Mouse (Mus musculus) kidney, postnatal 14 days (tissue): ENCODE measurements around the gene Gm37240.
"Not testable (repeated sequence)": the region's sequence is repeated elsewhere in the genome, so short reads cannot be mapped to it uniquely, and the experiment has no call there.

Source experiments
- DNase-seq: peaks from one replicate; pipeline ENCODE4 v3.0.0; 2022; ENCODE audit warnings: mixed read lengths

Gm37240 gene

DNA sequence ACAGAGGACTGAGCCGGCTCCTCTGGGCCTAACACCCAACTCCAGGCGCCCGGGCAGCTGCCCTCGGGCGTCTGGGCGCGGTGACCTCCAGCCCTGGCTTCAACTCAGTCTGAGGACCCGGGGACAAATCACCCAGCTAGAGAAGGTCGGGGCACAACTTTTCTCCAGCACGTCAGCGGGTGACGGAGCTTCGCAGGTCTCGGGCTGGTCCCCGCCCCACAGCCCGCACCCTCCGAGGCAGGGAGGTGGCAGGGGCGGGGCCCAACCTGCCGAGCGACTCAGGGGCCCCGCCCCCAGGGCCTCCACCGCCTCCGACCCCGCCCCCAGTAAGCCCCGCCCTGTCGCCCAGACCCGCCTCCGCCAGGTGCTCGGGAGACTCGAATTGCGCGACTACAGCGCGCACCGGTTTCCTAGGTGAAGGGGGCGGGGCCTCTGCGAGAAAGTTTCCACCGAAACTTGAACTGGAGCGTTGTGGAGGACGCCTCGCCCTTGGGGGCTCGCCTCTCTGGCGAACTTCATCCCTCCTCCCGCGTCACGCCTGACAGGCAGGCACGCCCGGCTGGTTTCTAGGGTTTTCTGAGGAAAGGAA, at the start of gene Gm37240, which contains the start of gene Glt28d2:
Gene Gm37240, minus strand, starts transcription at position 280 of the 589 bp plus-strand sequence.
Gene Glt28d2, minus strand, starts transcription at position 278 of the 589 bp plus-strand sequence.
- DNase-seq: peak; percentile 96

DNA sequence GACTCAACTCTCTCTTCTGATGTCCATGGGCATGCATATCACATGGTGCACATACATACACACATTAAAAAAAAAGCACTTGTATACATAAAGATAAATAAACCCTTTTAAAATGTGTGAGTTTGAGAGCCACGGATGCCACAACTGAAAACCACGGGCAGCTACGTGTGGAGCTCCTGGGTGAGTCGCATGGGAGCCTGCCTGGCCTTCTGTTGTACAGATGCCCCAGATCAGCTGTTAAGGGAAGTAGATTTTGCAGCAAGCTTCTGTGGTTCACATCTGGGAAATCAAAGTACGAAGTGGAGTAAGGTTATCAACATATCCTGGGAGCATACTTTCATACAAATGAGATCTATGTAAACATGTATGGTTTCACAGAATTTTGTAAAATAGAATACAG, 46.3 kb upstream of the Gm37240 start:
- no peak for DNase-seq

DNA sequence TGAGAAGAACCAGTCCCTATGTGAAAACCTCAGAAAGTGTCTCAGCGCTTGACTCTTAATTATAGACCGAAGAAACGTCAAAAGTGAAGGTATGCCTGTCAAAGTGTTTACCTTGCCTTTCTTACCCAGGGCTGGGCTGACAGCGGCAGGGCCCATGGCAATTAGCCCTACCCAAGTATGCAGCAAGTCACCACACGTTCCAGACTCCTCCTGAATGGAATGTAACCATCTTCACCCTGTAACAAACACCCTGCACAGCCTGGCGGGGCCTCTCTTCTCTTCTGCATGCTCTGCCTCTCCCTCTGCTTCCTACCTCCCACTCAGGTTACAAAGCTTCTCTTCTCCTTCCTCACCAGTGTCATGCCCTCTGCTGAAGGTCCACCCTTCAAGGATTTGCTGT, 44.5 kb upstream of the Gm37240 start:
- DNase-seq: no peak

DNA sequence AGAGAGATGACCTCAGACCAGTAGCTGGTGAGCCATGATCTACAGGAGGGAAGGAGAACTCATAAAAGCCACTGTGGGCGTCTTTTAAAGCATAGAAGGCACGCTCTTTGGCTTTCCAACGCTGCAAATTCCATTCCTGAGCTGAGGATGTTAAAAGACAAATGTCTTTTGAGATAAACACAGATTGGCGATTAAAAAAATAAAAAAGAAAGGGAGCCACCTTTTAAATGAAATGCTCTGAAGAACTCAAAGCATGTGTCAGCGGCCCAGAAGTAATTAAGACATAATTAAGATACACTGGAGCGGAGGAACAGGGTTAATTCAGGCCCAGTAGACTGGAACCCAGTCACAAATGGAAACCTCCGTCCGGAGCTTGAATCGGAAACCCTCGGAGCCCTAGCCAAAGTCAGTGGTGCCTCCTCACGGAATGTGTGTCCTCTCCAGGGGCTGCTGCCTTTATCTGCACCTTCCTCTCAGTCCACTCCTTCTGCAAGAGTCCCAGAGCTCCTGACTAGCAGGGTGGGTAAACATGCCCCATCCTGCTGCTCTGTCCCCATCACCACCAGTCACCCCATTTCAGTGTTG, 43.4 kb upstream of the Gm37240 start:
- no peak for DNase-seq

DNA sequence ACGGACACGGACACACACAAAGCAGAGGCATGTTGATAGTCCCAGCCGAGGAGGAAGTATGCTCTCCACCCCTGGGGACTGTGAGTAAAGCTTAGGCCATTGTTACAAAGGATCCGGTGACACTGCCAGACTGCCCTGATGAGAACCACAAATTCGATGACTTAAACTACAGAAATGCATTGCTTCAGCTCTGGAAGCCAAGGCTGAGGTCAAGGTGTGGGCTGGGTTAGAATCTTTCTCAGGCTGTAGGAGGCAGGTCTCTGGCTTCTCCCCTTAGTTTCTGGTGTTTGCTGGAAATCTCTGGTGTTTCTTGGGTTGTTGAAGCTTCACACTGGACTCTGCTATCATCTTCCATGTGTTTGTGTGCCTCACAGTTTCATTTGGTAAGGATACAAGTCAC, 42.4 kb upstream of the Gm37240 start:
- no peak for DNase-seq

DNA sequence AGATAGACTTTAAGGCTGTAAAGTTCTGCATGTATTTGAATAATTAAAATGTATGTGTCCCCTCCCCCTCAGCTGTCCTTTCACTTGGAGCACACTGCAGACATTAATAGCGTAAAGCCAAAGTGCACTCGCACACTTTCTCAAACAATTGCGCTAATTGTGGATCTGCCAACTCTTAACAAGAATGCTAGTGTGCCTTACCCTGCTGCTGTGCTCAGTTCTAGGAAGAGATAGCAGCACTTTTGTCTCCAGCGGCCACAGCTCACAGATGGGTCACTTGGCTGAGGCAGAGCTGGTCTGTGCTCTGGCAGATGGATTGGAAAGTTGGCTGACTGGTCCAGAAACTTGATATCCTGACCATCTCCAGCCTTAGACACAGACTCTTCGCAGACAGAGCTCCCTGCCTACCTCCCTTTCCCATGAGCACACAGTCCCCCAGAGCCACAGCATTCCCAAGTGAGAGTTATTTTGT, 40.9 kb upstream of the Gm37240 start:
- no peak for DNase-seq

DNA sequence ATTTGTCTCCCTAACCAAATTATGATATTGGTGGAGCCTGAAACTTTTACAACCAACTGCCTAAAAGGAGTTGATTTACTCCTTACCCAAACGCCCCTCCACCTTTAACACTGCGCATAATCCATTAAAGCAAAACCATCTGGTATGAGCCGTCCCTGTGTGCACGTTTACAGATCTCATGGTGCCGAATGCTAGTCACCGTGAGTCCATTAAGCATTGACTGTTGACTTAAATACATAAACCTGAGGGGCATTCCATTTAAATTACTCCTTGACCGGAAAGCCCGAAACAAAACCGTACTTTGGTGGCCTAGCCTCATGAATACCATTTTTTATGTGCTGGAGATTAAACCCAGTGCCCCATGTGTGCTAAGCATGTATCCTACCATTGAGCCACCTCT, 40.0 kb upstream of the Gm37240 start:
- no peak for DNase-seq

DNA sequence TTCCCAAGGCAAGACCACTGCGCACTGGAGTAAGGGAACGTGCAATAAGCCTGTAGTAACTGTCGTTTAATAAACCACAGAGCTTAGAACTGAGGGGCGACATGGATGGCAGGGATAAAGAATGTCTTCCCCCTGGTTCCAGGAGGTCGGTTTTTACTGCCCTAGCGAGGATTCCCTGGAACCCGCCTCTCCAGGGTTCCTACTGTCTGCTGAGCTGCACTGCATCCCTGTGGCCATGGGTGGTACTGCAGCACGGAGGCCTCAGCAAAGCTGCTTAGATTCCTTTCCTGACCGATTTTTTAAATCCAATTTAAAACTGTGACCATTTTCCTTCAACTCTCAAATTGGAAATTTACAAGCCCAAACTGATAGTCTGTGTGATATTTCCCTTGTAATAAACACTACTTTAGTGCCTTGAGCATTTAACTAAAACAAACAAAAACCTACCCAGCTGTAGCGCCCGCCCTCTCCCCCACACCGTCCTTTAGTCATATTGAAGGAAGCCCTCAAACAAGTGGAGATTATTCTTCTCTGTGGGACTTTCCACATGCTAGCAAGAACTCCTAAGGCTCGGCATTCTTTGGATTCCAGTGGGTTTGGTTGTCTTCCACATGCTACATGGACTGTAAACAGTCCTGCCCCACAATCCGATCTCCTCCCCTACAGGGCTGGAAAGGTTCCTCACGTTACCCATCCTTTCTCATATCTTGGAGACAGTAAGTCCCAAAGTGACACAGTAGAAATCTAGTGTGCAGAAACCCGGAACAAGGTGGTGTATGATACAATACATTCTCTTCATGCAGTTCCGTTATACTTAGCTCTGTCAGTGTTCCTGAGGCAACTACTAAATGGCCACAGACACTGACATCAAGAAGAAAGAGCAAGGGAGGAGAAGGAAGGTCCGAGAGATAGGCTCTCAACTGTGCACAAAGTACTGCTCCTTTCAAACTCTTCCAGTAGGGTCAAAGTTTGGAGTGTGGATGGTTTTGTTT, 36.9 kb upstream of the Gm37240 start:
- peak; percentile 84 for DNase-seq

DNA sequence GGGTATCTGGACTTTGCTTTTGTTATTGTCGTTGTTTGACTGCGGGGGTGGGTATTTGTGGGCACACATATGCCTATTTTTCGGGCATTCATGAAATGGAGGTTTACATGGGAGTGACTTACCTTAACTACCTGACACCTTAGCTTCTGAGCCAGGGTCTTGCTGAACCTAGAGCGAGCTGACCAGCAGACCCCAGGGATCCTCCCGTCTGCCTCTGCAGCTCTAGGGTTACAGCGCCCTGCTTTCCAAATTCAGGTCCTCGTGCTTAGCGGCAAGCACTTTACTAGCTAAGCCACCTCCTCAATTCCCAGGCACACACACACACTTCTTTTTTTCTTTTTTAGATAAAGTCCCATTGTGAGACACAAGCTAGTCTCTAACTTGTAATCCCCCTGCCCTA, 36.0 kb upstream of the Gm37240 start:
- no peak for DNase-seq

- DNase-seq: peak; percentile 84
These were observed 35.0 kb upstream of the Gm37240 start for GRCm38 (mm10) chr3:85922331-85922730.

GRCm38 (mm10) chr3:85920671-85921070, 33.4 kb upstream of the Gm37240 start:
- DNase-seq: not testable (repeated sequence)

GRCm38 (mm10) chr3:85917600-85917999, 30.3 kb upstream of the Gm37240 start:
- peak; percentile 47 for DNase-seq

- no peak for DNase-seq
These were observed 27.5 kb upstream of the Gm37240 start for GRCm38 (mm10) chr3:85914806-85915205.

- no peak for DNase-seq
These were observed 19.8 kb upstream of the Gm37240 start for GRCm38 (mm10) chr3:85907136-85907535.

- DNase-seq: peak; percentile 23
These were observed 17.1 kb upstream of the Gm37240 start for GRCm38 (mm10) chr3:85904371-85904770.

DNA sequence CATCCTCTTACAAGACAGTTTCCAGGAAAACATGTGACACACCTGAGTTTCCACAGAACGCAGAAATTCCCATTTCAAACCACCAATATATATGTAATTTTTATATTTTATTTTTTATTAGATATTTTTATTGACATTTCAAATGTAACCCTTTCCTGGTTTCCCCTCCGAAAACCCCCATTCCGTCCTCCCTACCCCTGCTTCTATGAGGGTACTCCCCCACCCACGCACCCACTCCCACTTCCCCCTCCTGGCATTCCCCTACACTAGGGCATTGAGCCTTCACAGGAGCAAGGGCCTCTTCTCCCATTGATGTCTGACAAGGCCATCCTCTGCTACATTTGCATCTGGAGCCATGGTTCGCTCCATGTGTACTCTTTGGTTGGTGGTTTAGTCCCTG, 7.7 kb upstream of the Gm37240 start:
- DNase-seq: no peak

GRCm38 (mm10) chr3:85891571-85891970, 4.3 kb upstream of the Gm37240 start:
- DNase-seq: no peak

DNA sequence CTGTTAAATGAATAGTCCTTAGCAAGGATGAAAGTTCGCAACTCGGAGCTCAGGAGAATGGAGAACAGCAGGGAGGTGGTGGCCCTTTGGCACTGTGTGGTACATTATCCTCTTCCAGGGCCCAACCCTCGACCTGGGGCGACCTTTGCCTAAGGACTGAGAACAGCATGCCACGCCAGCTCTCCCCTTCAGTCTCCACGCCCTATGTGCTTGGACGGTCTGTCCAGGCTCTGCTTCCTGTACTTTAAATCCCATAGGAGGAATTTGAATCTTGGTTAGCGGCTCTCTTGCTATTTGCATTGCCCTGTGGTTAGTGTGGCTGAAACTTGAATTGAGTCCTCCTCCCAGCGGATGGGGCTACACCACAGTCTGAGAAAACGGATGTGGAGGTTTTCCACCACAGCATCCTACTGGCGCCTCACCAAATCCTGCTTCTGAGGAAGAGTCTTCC, 928 bp upstream of the Gm37240 start:
- peak; percentile 65 for DNase-seq

DNA sequence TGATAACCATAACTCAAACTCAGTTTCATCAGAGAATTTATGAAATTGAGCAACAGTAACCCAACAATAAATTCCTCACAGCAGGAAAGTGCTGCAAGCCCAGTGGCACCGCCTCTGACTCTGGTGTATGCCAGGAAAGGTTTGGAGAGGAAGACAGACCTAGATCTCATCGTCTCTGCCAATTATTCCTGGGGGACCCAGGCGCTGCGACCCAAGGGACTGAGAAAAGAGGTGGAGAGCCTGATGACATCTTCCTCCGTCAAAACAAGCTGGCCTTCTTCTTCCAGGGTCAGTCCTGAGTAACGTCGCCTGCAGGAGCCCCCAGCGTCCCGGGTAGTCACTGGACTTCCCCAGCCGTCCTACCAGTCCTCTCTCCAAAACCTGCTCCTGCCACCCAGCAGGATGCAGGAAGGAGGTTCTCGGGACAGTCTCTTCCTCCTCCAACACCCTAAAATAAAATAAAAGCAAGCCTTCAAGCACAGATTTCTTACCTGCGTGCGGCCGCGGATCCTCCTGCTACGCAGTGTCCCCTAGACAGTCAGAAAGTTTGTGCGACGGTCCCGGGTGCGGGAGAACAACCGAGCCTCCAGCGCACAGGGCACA, 581 bp downstream of the Gm37240 start:
- DNase-seq: no peak

- DNase-seq: no peak
These were observed 1.4 kb downstream of the Gm37240 start for GRCm38 (mm10) chr3:85885906-85886305.

DNA sequence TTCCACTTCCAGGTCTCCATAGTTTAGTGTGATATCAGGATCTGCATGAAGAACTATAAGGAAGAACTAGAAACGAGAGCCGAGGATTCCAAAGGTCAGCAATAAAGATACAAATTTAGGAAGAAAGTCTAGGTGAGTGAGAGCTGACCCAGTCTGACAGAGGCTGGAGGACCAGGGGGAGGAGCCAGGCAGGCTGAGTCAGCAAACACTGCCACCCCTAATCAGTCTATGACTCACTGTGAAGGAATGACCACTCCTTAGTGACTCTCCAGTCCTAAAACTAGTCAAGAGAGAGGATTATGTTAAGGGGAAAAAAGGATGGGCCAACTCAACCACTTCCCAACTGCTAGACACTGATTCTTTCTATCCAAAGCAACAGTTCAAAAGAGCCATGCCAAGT, 6.6 kb downstream of the Gm37240 start:
- no peak for DNase-seq

DNA sequence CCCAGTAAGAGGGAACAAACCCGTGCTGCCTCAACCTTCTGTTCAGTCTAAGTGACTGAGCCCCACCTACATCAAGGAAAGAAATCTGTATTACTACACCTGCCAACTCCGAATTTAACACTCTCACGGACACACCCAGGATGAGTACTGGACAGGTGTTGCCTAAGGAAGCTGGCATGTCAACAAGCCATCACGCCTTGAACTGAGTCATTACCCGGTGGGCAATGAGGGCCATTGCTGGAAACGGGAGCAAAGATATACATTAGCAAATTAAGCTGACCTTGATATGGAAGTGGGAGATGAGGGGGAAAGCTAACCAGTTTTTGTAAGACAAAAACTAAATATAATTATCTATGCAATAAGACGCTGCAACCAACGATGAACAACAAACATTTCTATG, 7.2 kb downstream of the Gm37240 start:
- no peak for DNase-seq

DNA sequence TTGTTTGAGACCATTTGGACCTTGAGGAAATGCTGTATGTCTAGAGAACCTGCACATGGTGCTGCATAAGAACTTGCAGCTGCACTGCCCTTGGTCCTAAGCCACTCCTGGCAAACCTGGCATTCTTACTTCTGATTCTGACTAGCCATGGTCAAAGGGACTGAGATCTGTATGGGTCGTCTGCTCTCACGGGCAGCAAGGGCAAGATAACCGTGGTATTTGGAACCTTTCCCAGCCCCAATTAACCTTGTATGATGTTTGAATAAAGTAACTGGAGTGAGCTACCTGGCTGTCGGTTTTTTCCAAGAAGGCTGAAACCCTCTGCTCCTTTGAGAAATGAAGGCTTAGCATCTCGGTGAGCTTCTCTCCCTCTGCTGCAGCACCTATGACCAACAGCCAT, 8.4 kb downstream of the Gm37240 start:
- no peak for DNase-seq
